In the genomic region with DNA sequence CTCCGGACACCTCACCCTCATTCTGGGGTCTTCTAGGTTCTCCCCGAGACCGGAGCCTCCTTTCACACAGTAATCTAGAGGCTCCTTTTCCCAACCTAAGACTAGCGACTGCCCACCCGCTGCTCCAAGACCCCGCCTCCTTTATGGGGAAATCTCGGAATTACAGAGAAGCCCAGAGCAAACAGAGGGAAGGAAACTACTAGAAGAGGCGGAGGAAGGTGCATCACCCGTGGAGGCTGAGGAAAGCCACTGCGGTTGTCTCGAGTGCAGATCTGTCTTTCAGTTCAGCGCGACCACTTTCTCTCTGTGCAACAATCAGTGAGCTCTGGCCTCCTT, we compare ENCODE assay signal across 8 mouse cellular contexts. TPM values are rescaled to one million over a fixed set of nuclear protein-coding genes. Genes with fewer than 3 reads are reported as not detected.
DNase-seq lines count a peak whose midpoint lies in the region; ATAC-seq lines count a peak whose summit lies in the region.

No protein-coding gene starts in this region.

- no peaks in the 10 kb centered on the region for H3K9me3 ChIP-seq in kidney, embryonic 14.5 days (ENCODE audit: control insufficient read depth, low read length)
- H3K9me3 ChIP-seq in hindbrain, embryonic 11.5 days (ENCODE audit: control insufficient read depth, low read length): no peaks in the 10 kb centered on the region

- no peak; the same call in 1 of the 2 replicates for ATAC-seq in kidney, embryonic 14.5 days (ENCODE audit: low FRiP score, low TSS enrichment)
- no peak; the same call in 1 of the 2 replicates for ATAC-seq in hindbrain, embryonic 11.5 days (ENCODE audit: low FRiP score)

- H3K4me2 ChIP-seq in kidney, embryonic 14.5 days (replicated peaks; ENCODE audit: low read depth, low read length): peak overlapping the region; percentile 99
- H3K4me2 ChIP-seq in hindbrain, embryonic 11.5 days (replicated peaks; ENCODE audit: low read depth, low read length): peak overlapping the region; percentile 75

- peaks cover 7% of the 10 kb centered on the region for H3K27me3 ChIP-seq in kidney, embryonic 14.5 days (ENCODE audit: control insufficient read depth, insufficient read depth, low read length)
- H3K27me3 ChIP-seq in hindbrain, embryonic 11.5 days (ENCODE audit: control insufficient read depth, insufficient read depth, low read length): peaks cover 4% of the 10 kb centered on the region

- peak overlapping the region; percentile 68; the same call in 1 of the 2 replicates for H3K9ac ChIP-seq in kidney, embryonic 14.5 days (ENCODE audit: low read depth, low read length)
- peak overlapping the region; percentile 38 for H3K9ac ChIP-seq in hindbrain, embryonic 11.5 days (ENCODE audit: low read depth, low read length)

- no peak for DNase-seq in kidney, adult 8-10 months
- DNase-seq in hindbrain, embryonic 11.5 days (ENCODE audit: low spot score): no peak
- DNase-seq in lung, postnatal 25 days (ENCODE audit: low spot score): peak; percentile 42
- DNase-seq in embryo, embryonic 11 days: no peak
- no peak for DNase-seq in cerebellum, postnatal 14 days
- no peak for DNase-seq in kidney, postnatal 25 days

- peak overlapping the region; percentile 69 for H3K4me3 ChIP-seq in kidney, embryonic 14.5 days (ENCODE audit: low read length)
- H3K4me3 ChIP-seq in brown adipose tissue, adult 24 weeks (ENCODE audit: insufficient read depth, low read depth, low read length): peak overlapping the region; percentile 57
- peak overlapping the region; percentile 50 for H3K4me3 ChIP-seq in hindbrain, embryonic 11.5 days (ENCODE audit: low read depth, low read length)

- 0 out of 2 replicates have a peak, but pooled peaks cover 7% of the 10 kb centered on the region for H3K4me1 ChIP-seq in kidney, embryonic 14.5 days (ENCODE audit: control insufficient read depth, insufficient read depth, low read length)
- H3K4me1 ChIP-seq in brown adipose tissue, adult 24 weeks (ENCODE audit: control insufficient read depth, insufficient read depth, insufficient read length, low read length): no peaks in the 10 kb centered on the region
- no peaks in the 10 kb centered on the region for H3K4me1 ChIP-seq in hindbrain, embryonic 11.5 days (replicated peaks; ENCODE audit: control insufficient read depth, insufficient read depth, low read length)

- 4% methylated on average over 13 of the region's 13 CpGs for WGBS in kidney, embryonic 14.5 days
- WGBS in hindbrain, embryonic 11.5 days: 9% methylated on average over 13 of the region's 13 CpGs

- H3K27ac ChIP-seq in kidney, embryonic 14.5 days (ENCODE audit: low read depth, low read length): no peak overlapping the region
- H3K27ac ChIP-seq in brown adipose tissue, adult 24 weeks (replicated peaks; ENCODE audit: low read depth, low read length): no peak overlapping the region
- no peak overlapping the region for H3K27ac ChIP-seq in hindbrain, embryonic 11.5 days (ENCODE audit: low read depth, low read length)

- H3K36me3 ChIP-seq in kidney, embryonic 14.5 days (ENCODE audit: control insufficient read depth, insufficient read depth, low read length): no peaks in the 10 kb centered on the region
- no peaks in the 10 kb centered on the region for H3K36me3 ChIP-seq in hindbrain, embryonic 11.5 days (ENCODE audit: control insufficient read depth, insufficient read depth, low read length)

RNA-seq across cellular contexts. Expression of a gene that starts 0.3 kb away (rescaled TPM):
- 1.5 and 3.8 TPM in 2 replicates for polyA plus RNA-seq in kidney, embryonic 14.5 days (2014; fragmentation: Nextera tagmentation; extraction: Ambion mirVana)
- 1.4 and 3.8 TPM in 2 replicates for polyA plus RNA-seq in brown adipose tissue, adult 24 weeks (2012; ENCODE audit: insufficient read depth, insufficient read length, missing spikeins)
- polyA plus RNA-seq in hindbrain, embryonic 11.5 days (2014; fragmentation: Nextera tagmentation; extraction: Ambion mirVana): 1.7 and 3.0 TPM in 2 replicates

RNA-seq across cellular contexts. Expression of a gene that starts 15.1 kb away (rescaled TPM):
- 70.1 and 87.4 TPM in 2 replicates for polyA plus RNA-seq in kidney, embryonic 14.5 days (2014; fragmentation: Nextera tagmentation; extraction: Ambion mirVana)
- polyA plus RNA-seq in brown adipose tissue, adult 24 weeks (2012; ENCODE audit: insufficient read depth, insufficient read length, missing spikeins): 12.9 and 16.9 TPM in 2 replicates
- polyA plus RNA-seq in hindbrain, embryonic 11.5 days (2014; fragmentation: Nextera tagmentation; extraction: Ambion mirVana): 125 and 155 TPM in 2 replicates

RNA-seq across cellular contexts. Expression of a gene that starts 18.7 kb away (rescaled TPM):
- 137 and 178 TPM in 2 replicates for polyA plus RNA-seq in kidney, embryonic 14.5 days (2014; fragmentation: Nextera tagmentation; extraction: Ambion mirVana)
- polyA plus RNA-seq in brown adipose tissue, adult 24 weeks (2012; ENCODE audit: insufficient read depth, insufficient read length, missing spikeins): 167 and 174 TPM in 2 replicates
- polyA plus RNA-seq in hindbrain, embryonic 11.5 days (2014; fragmentation: Nextera tagmentation; extraction: Ambion mirVana): 153 and 158 TPM in 2 replicates

RNA-seq across cellular contexts. Expression of a gene that starts 36.8 kb away (rescaled TPM):
- polyA plus RNA-seq in kidney, embryonic 14.5 days (2014; fragmentation: Nextera tagmentation; extraction: Ambion mirVana): 6.3 and 6.8 TPM in 2 replicates
- 1.7 and 2.6 TPM in 2 replicates for polyA plus RNA-seq in brown adipose tissue, adult 24 weeks (2012; ENCODE audit: insufficient read depth, insufficient read length, missing spikeins)
- 8.1 and 11.6 TPM in 2 replicates for polyA plus RNA-seq in hindbrain, embryonic 11.5 days (2014; fragmentation: Nextera tagmentation; extraction: Ambion mirVana)

RNA-seq across cellular contexts. Expression of a gene that starts 46.9 kb away (rescaled TPM):
- polyA plus RNA-seq in kidney, embryonic 14.5 days (2014; fragmentation: Nextera tagmentation; extraction: Ambion mirVana): not detected in 2 replicates
- not detected in 2 replicates for polyA plus RNA-seq in brown adipose tissue, adult 24 weeks (2012; ENCODE audit: insufficient read depth, insufficient read length, missing spikeins)
- 0.06 and 0.07 TPM in 2 replicates for polyA plus RNA-seq in hindbrain, embryonic 11.5 days (2014; fragmentation: Nextera tagmentation; extraction: Ambion mirVana)
